Mouse (Mus musculus) 3134 (cell line): ENCODE measurements around the gene Cnpy3.

ENCODE experiments used
- DNase-seq: peaks from one replicate; pipeline ENCODE4 v3.0.0-alpha.2; 2011; ENCODE audit warnings: low spot score; ENCODE audit not compliant: insufficient read length; ENCODE audit errors: extremely low read depth

Cnpy3 gene

DNA sequence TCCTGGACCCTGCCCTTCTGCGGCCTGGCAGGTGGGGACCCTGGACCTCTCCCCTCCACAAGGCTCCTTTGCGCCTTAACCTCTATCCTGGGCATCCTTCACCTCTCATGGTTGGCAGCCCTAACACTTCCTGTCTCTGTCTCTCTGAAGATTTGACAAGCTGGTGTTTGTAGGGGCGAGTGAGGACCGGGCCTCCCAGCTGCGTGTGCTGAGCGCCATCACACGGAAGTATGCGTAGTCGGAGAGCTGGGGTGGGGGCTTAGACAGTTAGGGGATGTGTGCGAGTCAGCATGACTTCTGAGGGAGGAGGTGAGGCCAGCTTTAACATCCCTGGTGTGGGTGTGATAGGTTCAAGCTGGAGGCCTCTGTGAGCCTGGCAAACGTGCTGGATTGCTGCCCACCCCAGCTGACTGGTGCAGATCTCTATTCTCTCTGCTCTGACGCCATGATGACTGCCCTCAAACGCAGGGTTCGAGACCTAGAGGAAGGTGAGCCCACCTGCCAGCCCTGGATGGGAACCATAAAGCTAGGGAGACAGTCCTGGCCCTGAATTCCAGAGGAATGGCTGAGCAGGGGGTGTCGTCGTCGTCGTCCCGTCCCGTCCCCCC, 27.4 kb downstream of the Cnpy3 start:
- no peak for DNase-seq

- DNase-seq: no peak
Observed at GRCm38 (mm10) chr17:46721077-46721476, 30.9 kb downstream of the Cnpy3 start.

- no peak for DNase-seq
Observed at GRCm38 (mm10) chr17:46714756-46715481, 37.1 kb downstream of the Cnpy3 start.

GRCm38 (mm10) chr17:46713849-46714248, 38.2 kb downstream of the Cnpy3 start:
- DNase-seq: no peak

GRCm38 (mm10) chr17:46712442-46712841, 39.6 kb downstream of the Cnpy3 start:
- no peak for DNase-seq

- peak; percentile 67 for DNase-seq
Observed at GRCm38 (mm10) chr17:46711612-46712271, 40.3 kb downstream of the Cnpy3 start.

DNA sequence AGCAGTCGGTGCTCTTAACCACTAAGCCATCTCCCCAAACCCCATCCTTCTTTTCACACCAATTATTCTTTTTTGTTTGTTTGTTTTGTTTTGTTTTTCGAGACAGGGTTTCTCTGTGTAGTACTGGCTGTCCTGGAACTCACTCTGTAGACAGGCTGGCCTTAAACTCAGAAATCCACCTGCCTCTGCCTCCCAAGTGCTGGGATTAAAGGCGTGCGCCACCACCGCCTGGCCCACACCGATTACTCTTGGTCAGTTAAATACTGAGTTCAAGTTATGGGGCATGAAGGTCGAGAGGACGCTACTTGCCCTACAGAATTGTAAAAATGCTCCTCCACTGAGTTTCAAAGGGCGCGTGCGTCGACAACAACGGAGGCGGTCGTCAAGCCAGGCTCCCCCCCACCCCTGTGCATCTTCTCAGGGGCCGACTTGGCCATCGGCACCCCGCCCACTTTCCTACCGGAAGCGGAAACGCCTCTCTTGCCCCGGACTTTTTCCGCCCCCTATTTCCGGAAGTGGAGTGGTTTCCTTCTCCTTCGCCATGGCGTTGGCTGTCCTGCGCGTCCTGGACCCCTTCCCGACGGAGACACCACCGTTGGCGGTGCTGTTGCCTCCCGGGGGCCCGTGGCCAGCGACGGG, 40.9 kb downstream of the Cnpy3 start, which contains the start of gene Pex6:
Pex6 (plus strand) TSS at position 505 of the 639 bp plus-strand sequence.
- peak; percentile 85 for DNase-seq

GRCm38 (mm10) chr17:46706375-46707089, 45.5 kb downstream of the Cnpy3 start:
- no peak for DNase-seq

GRCm38 (mm10) chr17:46704887-46705835, 46.9 kb downstream of the Cnpy3 start, which contains the start of gene Ppp2r5d:
Gene Ppp2r5d, minus strand, starts transcription at chr17:46705111.
- peak; percentile 98 for DNase-seq

DNA sequence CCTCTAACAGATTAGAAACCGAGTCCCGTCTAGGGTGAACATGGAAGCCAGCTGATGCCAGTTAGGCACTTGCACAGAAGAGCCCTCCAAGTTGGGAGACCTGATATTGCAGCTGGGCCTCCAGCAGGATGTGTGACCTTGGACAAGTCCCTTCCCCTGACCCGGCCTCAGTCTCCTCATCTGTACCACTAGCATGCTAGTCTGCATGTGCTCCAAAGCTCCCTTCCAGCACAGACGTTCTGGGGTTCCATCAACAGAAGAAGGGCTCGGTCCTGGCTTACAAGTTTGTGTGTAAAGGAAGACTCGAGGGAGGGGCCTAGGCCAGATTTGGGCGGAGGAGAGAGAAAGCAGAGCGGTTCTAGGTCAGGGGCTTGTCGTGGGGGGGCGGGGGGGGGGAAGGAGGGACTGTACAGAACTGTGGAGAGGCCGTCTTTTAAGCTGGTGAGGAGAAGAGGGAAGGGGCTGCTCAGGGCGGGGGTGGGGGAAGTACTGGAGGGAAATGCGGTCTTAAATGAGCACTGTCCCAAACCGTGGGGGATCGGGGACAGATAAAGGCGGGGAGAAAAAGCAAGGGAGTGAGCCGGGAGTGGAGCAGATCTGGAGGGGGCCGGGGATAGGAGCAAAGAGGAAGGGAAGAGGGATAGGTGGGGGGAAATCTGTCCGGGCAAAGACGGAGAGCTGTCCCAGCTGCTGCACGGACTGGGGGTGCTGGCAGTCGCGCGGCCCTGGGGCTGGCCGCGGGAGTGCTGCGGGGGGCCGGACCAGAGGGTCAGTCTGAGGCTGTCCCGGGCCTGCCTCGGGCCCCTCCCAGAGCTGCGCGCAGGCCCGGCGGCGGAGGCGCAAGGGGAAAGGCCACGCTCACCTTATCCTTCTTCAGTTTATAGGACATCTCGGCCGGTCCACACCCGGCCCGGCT, 47.8 kb downstream of the Cnpy3 start:
- no peak for DNase-seq

DNA sequence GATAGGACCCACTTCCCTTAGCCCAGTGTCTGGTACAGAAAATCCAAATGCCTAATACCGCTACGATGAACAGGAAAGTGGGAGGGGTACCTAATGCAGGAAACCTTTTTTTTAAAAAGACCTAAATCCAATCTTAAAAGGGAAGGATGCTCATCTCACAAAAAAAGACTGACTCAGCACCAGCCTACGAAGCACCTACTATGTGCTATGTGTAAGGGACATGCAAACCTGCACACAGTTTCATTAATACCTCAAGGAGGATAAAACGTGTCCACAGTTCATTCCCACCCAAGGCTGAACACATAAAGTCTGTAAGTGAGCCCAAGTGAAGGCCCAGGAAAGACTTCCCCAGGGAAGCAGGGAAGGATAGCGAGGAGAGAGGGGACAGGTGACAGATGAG, 49.5 kb downstream of the Cnpy3 start:
- no peak for DNase-seq

DNA sequence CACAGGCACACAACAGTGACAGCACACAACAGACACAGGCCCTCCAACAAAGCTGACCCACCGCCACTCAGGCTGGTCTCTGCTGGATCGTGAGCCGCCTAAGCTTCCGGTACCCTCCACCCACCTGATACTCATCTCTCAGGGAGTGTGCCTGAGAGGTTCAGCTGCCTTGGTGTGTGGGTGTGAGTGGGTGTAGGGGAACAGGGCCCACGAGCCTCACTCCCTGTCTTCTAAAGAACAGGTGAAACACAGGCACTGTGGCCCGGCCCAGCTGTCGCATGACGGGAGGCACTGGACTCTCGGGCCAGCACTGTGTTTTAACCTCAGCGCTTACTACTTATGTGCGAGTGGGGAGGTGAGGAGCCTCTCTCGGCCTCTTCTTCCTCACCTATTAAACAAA, 49.9 kb downstream of the Cnpy3 start:
- DNase-seq: no peak

DNA sequence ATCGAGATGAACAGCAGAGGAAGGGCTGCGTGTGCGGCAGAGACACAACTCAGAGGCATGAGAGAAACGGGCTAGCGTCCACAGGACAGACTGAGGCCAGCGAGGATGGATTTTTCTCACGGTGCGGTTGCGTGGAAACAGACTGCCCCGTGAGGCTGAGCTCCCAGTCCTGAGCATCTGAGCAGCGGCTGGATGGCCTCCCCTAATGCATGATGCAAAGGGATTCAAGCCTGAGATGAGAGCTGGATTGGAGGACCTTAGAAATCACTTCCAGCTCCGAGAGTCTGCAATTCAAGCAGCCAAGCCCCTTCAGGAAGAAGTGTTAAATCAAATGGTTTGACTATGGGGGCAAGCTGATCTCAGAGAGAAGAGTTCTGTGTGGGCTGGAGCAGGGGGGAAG, 50.5 kb downstream of the Cnpy3 start:
- no peak for DNase-seq

GRCm38 (mm10) chr17:46699912-46700311, 52.1 kb downstream of the Cnpy3 start:
- no peak for DNase-seq

DNA sequence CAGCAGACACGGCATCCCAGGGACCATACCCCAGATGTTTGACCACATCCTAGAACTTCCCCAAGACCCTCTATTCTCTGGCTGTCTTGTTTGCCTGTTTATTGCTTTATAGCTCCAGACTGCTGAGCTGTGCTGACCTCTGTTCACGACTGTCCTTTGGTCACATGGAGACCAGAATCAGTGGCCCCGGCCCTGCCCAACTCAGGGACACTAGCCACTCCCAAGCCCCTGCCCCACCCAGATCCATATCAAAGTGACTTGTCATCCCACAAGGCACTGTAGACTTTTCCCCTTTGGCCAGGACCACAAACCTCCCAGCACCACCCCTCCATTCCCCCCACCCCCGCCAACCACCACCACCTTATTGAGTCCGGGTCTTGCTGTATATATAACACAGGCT, 52.8 kb downstream of the Cnpy3 start:
- no peak for DNase-seq

- DNase-seq: peak; percentile 63
Observed at GRCm38 (mm10) chr17:46698515-46698914, 53.5 kb downstream of the Cnpy3 start.

DNA sequence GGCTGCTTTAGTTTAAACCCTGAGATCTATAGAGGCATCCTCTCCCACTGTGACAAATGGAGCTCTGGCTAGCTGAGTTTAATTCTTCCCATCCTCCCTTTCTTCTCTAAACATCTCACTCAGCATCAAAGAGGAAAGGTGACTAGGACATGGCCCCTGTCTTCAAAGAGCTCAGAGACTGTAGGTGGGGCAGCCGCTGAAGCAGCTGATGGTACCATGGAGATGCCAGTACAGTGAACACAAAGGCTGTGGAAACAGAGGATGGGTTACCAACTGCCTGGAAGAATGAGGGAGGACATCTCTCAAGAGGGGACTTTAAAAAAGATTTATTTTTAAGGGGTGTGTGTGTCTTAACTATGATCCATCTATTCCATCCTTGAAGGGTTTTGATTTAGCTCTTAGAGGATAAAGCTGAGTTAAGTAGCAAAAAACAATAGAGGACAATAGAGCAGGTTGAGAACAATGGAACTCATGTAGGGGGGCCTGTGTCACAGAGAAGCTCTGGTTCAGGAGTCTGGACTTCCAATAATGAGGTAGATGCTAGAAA, 57.4 kb downstream of the Cnpy3 start:
- no peak for DNase-seq

DNA sequence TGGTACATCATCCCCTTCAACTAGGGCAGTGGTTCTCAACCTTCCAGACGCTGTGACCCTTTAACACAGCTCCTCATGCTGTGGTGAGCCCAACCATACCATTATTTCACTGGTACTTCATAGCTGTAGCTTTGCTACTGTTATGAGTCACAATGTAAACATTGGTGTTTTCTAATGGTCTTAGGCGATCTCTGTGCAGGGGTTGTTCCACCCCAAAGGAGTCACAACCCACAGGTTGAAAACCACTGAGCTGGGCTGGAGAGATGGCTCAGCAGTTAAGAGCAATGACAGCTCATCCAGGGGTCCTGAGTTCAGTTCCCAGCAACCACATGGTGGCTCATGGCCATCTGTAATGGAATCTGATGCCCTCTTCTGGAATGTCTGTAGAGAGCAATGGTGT, 60.6 kb downstream of the Cnpy3 start:
- DNase-seq: peak; percentile 73
